Mouse (Mus musculus): ENCODE results near the gene Ccdc57.

- TF ChIP-seq CTCF (IDR thresholded peaks at IDR 0.05; ENCODE audit: borderline replicate concordance, control insufficient read depth, extremely low read depth, insufficient read depth, low read length, poor library complexity) (no peak), POLR2A (IDR thresholded peaks at IDR 0.05; ENCODE audit: control insufficient read depth, extremely low read depth, insufficient read depth, low read length, poor library complexity) (no peak)
These were observed 15.7 kb upstream of the Ccdc57 start, which contains the start of gene Slc16a3 for GRCm38 (mm10) chr11:120948328-120948727.

All from thymus, adult 2 months (tissue).